Mouse (Mus musculus) erythroid progenitor cell, adult 5-6 weeks (primary cell): Measurements from ENCODE around the gene Gzmd. TPM values are rescaled to one million over a fixed set of nuclear protein-coding genes. Genes with fewer than 3 reads are reported as not detected.

Experiments
- ATAC-seq: replicated peaks from 2 replicates; pipeline ENCODE4 v1.8.0; 2016; ENCODE audit warnings: moderate number of reproducible peaks, mild to moderate bottlenecking, moderate TSS enrichment, inconsistent platforms; ENCODE audit not compliant: poor library complexity, low FRiP score, severe bottlenecking
- total RNA-seq, 2 experiments: library from RNA; stranded (forward) in 1 of 2; stranded (reverse) in 1 of 2; fragments of 150-400 nt in 1 of 2; fragments of 186-747, 209-891 nt in 1 of 2; gene quantifications; 2 replicates each; pipeline versions ENCODE4 v1.2.3 to v1.2.4; 2015 to 2017; ENCODE audit warnings: low replicate concordance in 2 of 2

Gzmd gene
- total RNA-seq, 2 experiments from 2014 or later, result not detected

- no peak for ATAC-seq
These were observed 45.7 kb downstream of the Gzmd start for GRCm38 (mm10) chr14:56086711-56087110.

- no peak for ATAC-seq
These were observed 47.2 kb downstream of the Gzmd start, which contains the start of gene Mcpt8 for GRCm38 (mm10) chr14:56085167-56085566. TSS of gene Mcpt8 (minus strand) at chr14:56085273.

GRCm38 (mm10) chr14:56082016-56082415 is 50.4 kb downstream of the Gzmd start:
- ATAC-seq, result no peak

Other genes with a start within 250 kb of the Gzmd start
- 0.42 TPM in 1 of 2 replicates, not detected in the other for gene Cbln3, start 248.2 kb downstream of the Gzmd start, total RNA-seq (2015; ENCODE audit: low replicate concordance)
- gene Cbln3, start 248.2 kb downstream of the Gzmd start, total RNA-seq (2017; ENCODE audit: low replicate concordance), result not detected in 2 replicates
- gene Khnyn, start 247.7 kb downstream of the Gzmd start, total RNA-seq (2015; ENCODE audit: low replicate concordance), result 3.2 and 3.8 TPM in 2 replicates
- gene Khnyn, start 247.7 kb downstream of the Gzmd start, total RNA-seq (2017; ENCODE audit: low replicate concordance), result 5.0 and 8.1 TPM in 2 replicates
- 5.4 and 5.9 TPM in 2 replicates for gene Sdr39u1, start 232.3 kb downstream of the Gzmd start, total RNA-seq (2015; ENCODE audit: low replicate concordance)
- gene Sdr39u1, start 232.3 kb downstream of the Gzmd start, total RNA-seq (2017; ENCODE audit: low replicate concordance), result 0.64 TPM in 1 of 2 replicates, not detected in the other
- not detected in 2 replicates for gene Cma1, start 187.9 kb downstream of the Gzmd start, total RNA-seq (2015; ENCODE audit: low replicate concordance)
- not detected in 2 replicates for gene Cma1, start 187.9 kb downstream of the Gzmd start, total RNA-seq (2017; ENCODE audit: low replicate concordance)
- gene Cma2, start 181.6 kb downstream of the Gzmd start, total RNA-seq (2015; ENCODE audit: low replicate concordance), result not detected in 2 replicates
- not detected in 2 replicates for gene Cma2, start 181.6 kb downstream of the Gzmd start, total RNA-seq (2017; ENCODE audit: low replicate concordance)
- gene Mcpt1, start 114.6 kb downstream of the Gzmd start, total RNA-seq (2015; ENCODE audit: low replicate concordance), result not detected in 2 replicates
- 1.8 TPM in 1 of 2 replicates, not detected in the other for gene Mcpt1, start 114.6 kb downstream of the Gzmd start, total RNA-seq (2017; ENCODE audit: low replicate concordance)
- not detected in 2 replicates for gene Mcpt9, start 102.1 kb downstream of the Gzmd start, total RNA-seq (2015; ENCODE audit: low replicate concordance)
- gene Mcpt9, start 102.1 kb downstream of the Gzmd start, total RNA-seq (2017; ENCODE audit: low replicate concordance), result not detected in 2 replicates
- gene Mcpt2, start 90.6 kb downstream of the Gzmd start, total RNA-seq (2015; ENCODE audit: low replicate concordance), result not detected in 2 replicates
- not detected in 2 replicates for gene Mcpt2, start 90.6 kb downstream of the Gzmd start, total RNA-seq (2017; ENCODE audit: low replicate concordance)
- not detected in 2 replicates for gene Mcpt4, start 70.3 kb downstream of the Gzmd start, total RNA-seq (2015; ENCODE audit: low replicate concordance)
- not detected in 2 replicates for gene Mcpt4, start 70.3 kb downstream of the Gzmd start, total RNA-seq (2017; ENCODE audit: low replicate concordance)
- gene Mcpt8, start 47.3 kb downstream of the Gzmd start, total RNA-seq (2015; ENCODE audit: low replicate concordance), result 169 and 180 TPM in 2 replicates
- gene Mcpt8, start 47.3 kb downstream of the Gzmd start, total RNA-seq (2017; ENCODE audit: low replicate concordance), result 49.1 and 57.2 TPM in 2 replicates
- 241 and 321 TPM in 2 replicates for gene Ctsg, start 30.0 kb downstream of the Gzmd start, total RNA-seq (2015; ENCODE audit: low replicate concordance)
- 119 and 142 TPM in 2 replicates for gene Ctsg, start 30.0 kb downstream of the Gzmd start, total RNA-seq (2017; ENCODE audit: low replicate concordance)
- not detected in 2 replicates for gene Gzme, start 12.0 kb downstream of the Gzmd start, total RNA-seq (2015; ENCODE audit: low replicate concordance)
- gene Gzme, start 12.0 kb downstream of the Gzmd start, total RNA-seq (2017; ENCODE audit: low replicate concordance), result not detected in 2 replicates
- not detected in 2 replicates for gene Gzmg, start 27.0 kb upstream of the Gzmd start, total RNA-seq (2015; ENCODE audit: low replicate concordance)
- not detected in 2 replicates for gene Gzmg, start 27.0 kb upstream of the Gzmd start, total RNA-seq (2017; ENCODE audit: low replicate concordance)
- not detected in 2 replicates for gene Gzmn, start 42.0 kb upstream of the Gzmd start, total RNA-seq (2015; ENCODE audit: low replicate concordance)
- not detected in 2 replicates for gene Gzmn, start 42.0 kb upstream of the Gzmd start, total RNA-seq (2017; ENCODE audit: low replicate concordance)
- not detected in 2 replicates for gene Gzmf, start 78.8 kb upstream of the Gzmd start, total RNA-seq (2015; ENCODE audit: low replicate concordance)
- gene Gzmf, start 78.8 kb upstream of the Gzmd start, total RNA-seq (2017; ENCODE audit: low replicate concordance), result not detected in 2 replicates
- gene Gzmc, start 102.0 kb upstream of the Gzmd start, total RNA-seq (2015; ENCODE audit: low replicate concordance), result not detected in 2 replicates
- gene Gzmc, start 102.0 kb upstream of the Gzmd start, total RNA-seq (2017; ENCODE audit: low replicate concordance), result not detected in 2 replicates
- 6.3 TPM in 1 of 2 replicates, not detected in the other for gene Gzmb, start 129.7 kb upstream of the Gzmd start, total RNA-seq (2015; ENCODE audit: low replicate concordance)
- gene Gzmb, start 129.7 kb upstream of the Gzmd start, total RNA-seq (2017; ENCODE audit: low replicate concordance), result not detected in 2 replicates
- not detected in 2 replicates for gene Atp12a, start 232.5 kb upstream of the Gzmd start, total RNA-seq (2015; ENCODE audit: low replicate concordance)
- gene Atp12a, start 232.5 kb upstream of the Gzmd start, total RNA-seq (2017; ENCODE audit: low replicate concordance), result not detected in 2 replicates